Mouse (Mus musculus): Measurements from ENCODE around the gene Slc1a7.

DNA sequence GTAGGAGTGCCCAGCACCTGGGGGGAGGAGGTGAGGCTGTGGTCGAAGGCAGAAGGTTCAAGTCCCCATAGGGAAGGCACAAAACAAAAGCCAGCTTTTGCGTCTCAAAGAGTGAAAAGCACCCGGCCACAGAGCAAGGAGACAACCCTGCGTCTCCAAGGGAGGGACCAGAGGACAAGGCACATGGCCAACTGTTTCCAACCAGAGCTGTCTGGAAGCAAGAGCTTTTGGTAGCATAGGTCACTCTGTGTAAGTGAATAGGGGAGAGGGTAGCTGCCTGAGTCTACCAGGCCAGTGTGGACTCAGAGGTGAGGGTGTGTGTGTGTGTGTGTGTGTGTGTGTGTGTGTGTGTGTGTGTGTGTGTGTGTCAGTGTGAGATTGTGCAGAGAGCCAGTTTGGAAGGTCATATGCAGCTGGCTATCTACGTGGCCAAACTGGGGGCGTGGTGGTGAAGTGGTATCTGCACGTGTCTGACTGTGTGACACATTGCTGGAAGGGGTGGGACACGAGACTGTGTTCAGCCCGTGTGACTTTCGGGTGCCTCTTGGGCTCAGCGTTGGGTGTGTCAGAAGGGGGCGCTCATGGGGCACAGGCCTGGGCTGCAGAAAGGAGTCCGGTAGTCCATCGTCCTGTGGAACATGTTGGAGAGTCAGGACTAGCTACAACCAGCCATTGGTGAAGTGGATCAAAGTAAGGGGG lies 47.1 kb downstream of the Slc1a7 start:
- TF ChIP-seq CTCF (IDR thresholded peaks at IDR 0.05; ENCODE audit: low read depth, low read length) = peak; percentile 75
- TF ChIP-seq POLR2A (IDR thresholded peaks at IDR 0.05; ENCODE audit: extremely low read depth, insufficient read depth, low read length) = no peak

Measured in liver, adult 2 months (tissue).